Mouse (Mus musculus) stomach, postnatal 0 days (tissue): ENCODE measurements at regions not wholly inside any gene's neighbourhood (a gene's known extent, or its start where the extent isn't known, plus 50 kb on each side); places are given as distances from the start of the nearest gene placed in this dataset.

Experiments
- ATAC-seq: fragments of 200-750 bp; cut with Nextera tagmentation; 2 replicates; pipeline ENCODE4 v1.8.0; 2017; ENCODE audit not compliant: low FRiP score, low TSS enrichment
- DNase-seq: peaks from one replicate; pipeline ENCODE4 v3.0.0-alpha.2; 2016; ENCODE audit warnings: low spot score
- H3K27ac ChIP-seq: fragments of 300-500 bp; sonication (generic); replicated peaks from 2 replicates; pipeline ENCODE4 v1.5.1; 2014; ENCODE audit warnings: mild to moderate bottlenecking, control low read depth
- H3K27me3 ChIP-seq: fragments of 300-500 bp; sonication (generic); 2 replicates; pipeline ENCODE4 v1.6.1; 2014; ENCODE audit warnings: low read length; ENCODE audit not compliant: control insufficient read depth, insufficient read depth
- H3K36me3 ChIP-seq: fragments of 300-500 bp; sonication (generic); 2 replicates; pipeline ENCODE4 v1.6.1; 2014; ENCODE audit warnings: low read length, mixed read lengths; ENCODE audit not compliant: control insufficient read depth, insufficient read depth
- H3K4me1 ChIP-seq: fragments of 300-500 bp; sonication (generic); replicated peaks from 2 replicates; pipeline ENCODE4 v1.6.1; 2014; ENCODE audit warnings: antibody characterized with exemption; ENCODE audit not compliant: control insufficient read depth, insufficient read depth
- H3K4me2 ChIP-seq: fragments of 300-500 bp; sonication (generic); replicated peaks from 2 replicates; pipeline ENCODE4 v1.6.1; 2014; ENCODE audit warnings: low read depth, mild to moderate bottlenecking, control low read depth, moderate library complexity
- H3K4me3 ChIP-seq: fragments of 300-500 bp; sonication (generic); 2 replicates; pipeline ENCODE4 v1.5.1; 2014; ENCODE audit warnings: low read depth, low read length, control low read depth
- H3K9ac ChIP-seq: fragments of 300-500 bp; sonication (generic); 2 replicates; pipeline ENCODE4 v1.6.1; 2014; ENCODE audit warnings: mild to moderate bottlenecking, low read length, control low read depth, mixed read lengths
- H3K9me3 ChIP-seq: fragments of 300-500 bp; sonication (generic); 2 replicates; pipeline ENCODE4 v1.6.1; 2016; ENCODE audit warnings: low read length; ENCODE audit not compliant: control insufficient read depth
- CTCF ChIP-seq: IDR thresholded peaks from 2 replicates; pipeline ENCODE4 v1.5.1; 2016; ENCODE audit warnings: antibody characterized with exemption, low read depth, mild to moderate bottlenecking, moderate library complexity
- EP300 ChIP-seq: optimal IDR thresholded peaks from 2 replicates; pipeline ENCODE3; 2016; ENCODE audit warnings: antibody characterized with exemption
- WGBS: fragments of 180-500 bp; shearing (Covaris S2); extraction: QIAGEN DNeasy Blood & Tissue Kit; methylation state at CpG from one replicate; pipeline ENCODE4 v1.1.7; 2014; 5-methylcytosine and 5-hydroxymethylcytosine counted together

GRCm38 (mm10) chr13:26554266-26554665 is 215.7 kb downstream of the Hdgfl1 start:
- ATAC-seq, result no peak
- DNase-seq, result no peak

GRCm38 (mm10) chr13:26552122-26552521 is 217.8 kb downstream of the Hdgfl1 start:
- H3K4me3 ChIP-seq, result no peak overlapping the region
- 57% methylated on average over 3 of the region's 3 CpGs for WGBS
- no peaks in the 10 kb centered on the region for H3K27me3 ChIP-seq
- TF ChIP-seq CTCF (no peak), EP300 (no peak)
- H3K27ac ChIP-seq, result no peak overlapping the region
- ATAC-seq (no peak), DNase-seq (no peak)
- H3K9ac ChIP-seq, result no peak overlapping the region
- no peaks in the 10 kb centered on the region for H3K36me3 ChIP-seq
- H3K9me3 ChIP-seq, result no peaks in the 10 kb centered on the region
- no peak overlapping the region for H3K4me2 ChIP-seq
- no peaks in the 10 kb centered on the region for H3K4me1 ChIP-seq

More at GRCm38 (mm10) chr13:26554266-26554665, 215.7 kb downstream of the Hdgfl1 start:
- Histone ChIP-seq H3K4me3 (no peak overlapping the region), H3K4me1 (no peaks in the 10 kb centered on the region), H3K4me2 (no peak overlapping the region), H3K9me3 (no peaks in the 10 kb centered on the region), H3K36me3 (no peaks in the 10 kb centered on the region), H3K27ac (no peak overlapping the region), H3K9ac (no peak overlapping the region), H3K27me3 (no peaks in the 10 kb centered on the region)
- 62% methylated on average over 6 of the region's 6 CpGs for WGBS
- TF ChIP-seq CTCF (no peak), EP300 (no peak)

GRCm38 (mm10) chr13:26538928-26539327 is 231.0 kb downstream of the Hdgfl1 start:
- TF ChIP-seq EP300 (no peak), CTCF (no peak)
- 68% methylated on average over 1 of the region's 1 CpGs for WGBS
- no peak for ATAC-seq

GRCm38 (mm10) chr13:26536575-26536974 is 233.4 kb downstream of the Hdgfl1 start:
- no peak overlapping the region for H3K4me3 ChIP-seq
- H3K27ac ChIP-seq, result no peak overlapping the region
- TF ChIP-seq EP300 (no peak), CTCF (no peak)
- DNase-seq (no peak), ATAC-seq (no peak)
- H3K4me1 ChIP-seq, result no peaks in the 10 kb centered on the region
- H3K9ac ChIP-seq, result no peak overlapping the region
- no peaks in the 10 kb centered on the region for H3K27me3 ChIP-seq
- no peak overlapping the region for H3K4me2 ChIP-seq
- WGBS, result 71% methylated on average over 2 of the region's 2 CpGs
- H3K36me3 ChIP-seq, result no peaks in the 10 kb centered on the region
- H3K9me3 ChIP-seq, result no peaks in the 10 kb centered on the region

More at GRCm38 (mm10) chr13:26538928-26539327, 231.0 kb downstream of the Hdgfl1 start:
- H3K27ac ChIP-seq, result no peak overlapping the region
- H3K9ac ChIP-seq, result no peak overlapping the region
- H3K4me1 ChIP-seq, result no peaks in the 10 kb centered on the region
- H3K9me3 ChIP-seq, result no peaks in the 10 kb centered on the region
- DNase-seq, result no peak
- no peaks in the 10 kb centered on the region for H3K36me3 ChIP-seq
- no peaks in the 10 kb centered on the region for H3K27me3 ChIP-seq
- no peak overlapping the region for H3K4me3 ChIP-seq
- H3K4me2 ChIP-seq, result no peak overlapping the region

GRCm38 (mm10) chr13:26532761-26533160 is 237.2 kb downstream of the Hdgfl1 start:
- no peaks in the 10 kb centered on the region for H3K36me3 ChIP-seq
- H3K4me1 ChIP-seq, result no peaks in the 10 kb centered on the region
- no peak overlapping the region for H3K27ac ChIP-seq
- no peak overlapping the region for H3K9ac ChIP-seq
- no peak for TF ChIP-seq CTCF
- no peak for TF ChIP-seq EP300
- H3K27me3 ChIP-seq, result no peaks in the 10 kb centered on the region
- H3K4me3 ChIP-seq, result no peak overlapping the region
- DNase-seq (no peak), ATAC-seq (no peak)
- H3K9me3 ChIP-seq, result no peaks in the 10 kb centered on the region
- H3K4me2 ChIP-seq, result no peak overlapping the region

GRCm38 (mm10) chr13:26519054-26519453 is 250.9 kb downstream of the Hdgfl1 start:
- no peak overlapping the region for H3K9ac ChIP-seq
- H3K9me3 ChIP-seq, result no peaks in the 10 kb centered on the region
- TF ChIP-seq CTCF (no peak), EP300 (no peak)
- no peak overlapping the region for H3K27ac ChIP-seq
- no peaks in the 10 kb centered on the region for H3K27me3 ChIP-seq
- no peak overlapping the region for H3K4me2 ChIP-seq
- DNase-seq, result no peak
- no peaks in the 10 kb centered on the region for H3K36me3 ChIP-seq
- WGBS, result 44% methylated on average over 1 of the region's 1 CpGs
- no peak for ATAC-seq
- H3K4me3 ChIP-seq, result no peak overlapping the region
- no peaks in the 10 kb centered on the region for H3K4me1 ChIP-seq
